Mouse (Mus musculus) layer of hippocampus, adult 2 months (tissue): Measurements from ENCODE around the gene Olfr519. TPM values are rescaled to one million over a fixed set of nuclear protein-coding genes. Genes with fewer than 3 reads are reported as not detected.
A peak's percentile ranks its signal among the peaks of the same experiment; 100 is the strongest.

ENCODE experiments used
- DNase-seq, 2 experiments: peaks; one replicate each; pipeline ENCODE4 v3.0.0; 2022; ENCODE audit warnings: low spot score in 2 of 2
- H3K27ac ChIP-seq: fragments of 200-600 bp; 2 replicates; pipeline ENCODE4 v1.8.1; 2022
- H3K4me3 ChIP-seq: fragments of 200-600 bp; 2 replicates; pipeline ENCODE4 v1.8.1; 2022; ENCODE audit warnings: mild to moderate bottlenecking
- CTCF ChIP-seq: fragments of 200-600 bp; conservative IDR thresholded peaks from 2 replicates; pipeline ENCODE4 v1.8.1; 2022; ENCODE audit warnings: antibody characterized with exemption, mild to moderate bottlenecking, moderate library complexity
- long read RNA-seq, 2 experiments: library from polyadenylated mRNA; stranded (forward); transcript quantifications; one replicate each; pipeline ENCODE4 v2.0.0; 2021; ENCODE audit warnings: borderline mapping rate in 2 of 2
- total RNA-seq, 2 experiments: library from RNA; stranded (reverse); gene quantifications; 2 replicates each; pipeline ENCODE4 v1.2.3; 2021

The Olfr519 gene
- not detected for total RNA-seq
- long read RNA-seq, experiment 1, result 0 reads
- long read RNA-seq, experiment 2, result 0 reads

DNA sequence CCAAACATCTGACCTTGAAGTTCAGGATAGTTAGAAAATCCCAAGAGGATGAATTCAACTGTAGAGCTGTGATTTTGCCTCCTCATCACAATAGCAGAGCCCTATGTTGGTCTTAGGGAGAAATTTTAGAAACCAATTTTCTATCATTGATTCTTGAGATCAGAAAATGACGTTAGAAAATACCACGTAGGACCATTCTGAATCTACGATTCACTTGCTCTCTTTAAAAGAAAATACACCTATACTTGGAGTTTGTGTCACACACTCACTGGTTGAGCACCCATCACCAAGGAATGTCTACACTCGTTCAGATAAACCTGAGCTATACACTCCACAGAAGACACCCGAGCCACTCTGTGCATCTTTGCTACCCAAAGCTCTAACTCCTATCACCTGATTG is at the start of gene Olfr519:
Gene Olfr519, minus strand, starts transcription at position 101 of the 400 bp plus-strand sequence.
- no peak for DNase-seq
- TF ChIP-seq CTCF, result no peak
- Histone ChIP-seq H3K4me3 (no peak within 1 kb of the TSS), H3K27ac (no peak within 1 kb of the TSS)

GRCm38 (mm10) chr7:108944002-108944401 is 49.8 kb upstream of the Olfr519 start:
- peak; percentile 88 for TF ChIP-seq CTCF
- DNase-seq, result peak; percentile 63 to 67
- Histone ChIP-seq H3K27ac (no peak overlapping the region), H3K4me3 (no peak overlapping the region)

DNA sequence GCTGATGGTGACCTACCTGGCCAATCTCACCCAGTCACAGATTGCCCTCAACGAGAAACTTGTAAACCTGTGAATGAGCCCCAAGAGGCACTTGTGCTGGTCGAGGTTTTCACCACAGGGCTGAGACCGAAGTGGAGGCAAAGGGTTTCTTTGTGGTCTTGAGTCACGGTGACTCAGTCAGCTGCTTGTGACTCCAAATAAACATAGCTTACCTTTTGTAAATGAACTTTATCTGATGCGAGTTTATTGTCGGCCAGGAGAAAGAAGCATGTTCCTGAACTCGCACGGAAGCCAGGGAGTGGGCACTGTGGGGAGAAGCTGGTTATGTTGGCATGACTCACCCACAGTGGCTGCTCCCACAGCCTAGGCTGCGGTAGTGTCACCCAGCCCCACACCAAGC is 47.2 kb upstream of the Olfr519 start:
- Histone ChIP-seq H3K27ac (no peak overlapping the region), H3K4me3 (no peak overlapping the region)
- TF ChIP-seq CTCF, result no peak
- DNase-seq, result no peak

DNA sequence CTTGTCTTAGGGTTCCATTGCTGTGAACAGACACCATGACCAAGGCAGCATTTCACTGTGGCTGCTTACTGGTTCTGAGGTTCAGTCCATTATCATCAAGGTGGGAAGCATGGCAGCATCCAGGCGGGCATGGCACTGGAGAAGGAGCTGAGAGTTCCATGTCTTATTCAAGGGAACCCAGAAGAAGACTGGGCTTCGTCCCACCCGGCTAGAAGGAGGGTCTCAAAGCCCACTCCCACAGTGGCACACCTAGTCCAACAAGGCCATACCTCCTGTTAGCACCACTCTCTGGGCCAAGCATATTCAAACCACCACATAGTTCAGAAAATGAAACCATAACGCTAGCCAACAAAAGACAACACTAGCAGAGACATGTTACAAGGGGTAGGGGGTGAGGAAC is 42.4 kb upstream of the Olfr519 start:
- DNase-seq, result no peak
- no peak for TF ChIP-seq CTCF
- Histone ChIP-seq H3K27ac (no peak overlapping the region), H3K4me3 (no peak overlapping the region)

DNA sequence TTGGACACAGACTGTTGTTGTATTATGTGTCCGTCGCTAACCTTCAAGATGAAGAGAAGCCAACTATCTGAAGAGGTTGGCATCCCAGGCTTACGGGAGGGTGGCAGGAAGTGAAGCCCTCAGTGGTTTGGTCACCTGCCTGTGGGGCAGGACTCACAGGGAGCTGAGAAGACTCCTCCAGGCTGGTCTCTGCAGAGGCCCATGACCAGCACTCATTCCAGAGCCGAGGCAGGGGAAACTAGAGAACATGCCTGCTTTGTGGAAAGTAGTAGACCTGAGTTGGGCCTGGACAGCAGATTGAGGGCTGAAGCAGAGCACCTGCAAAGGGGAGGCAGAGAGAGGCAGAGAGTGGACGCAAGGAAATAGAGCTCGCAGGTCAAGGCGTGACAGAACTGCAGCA is 41.2 kb upstream of the Olfr519 start:
- no peak for DNase-seq
- no peak for TF ChIP-seq CTCF
- H3K27ac ChIP-seq, result no peak overlapping the region
- peak overlapping the region; percentile 82 for H3K4me3 ChIP-seq

- H3K4me3 ChIP-seq, result peak overlapping the region; percentile 82
- H3K27ac ChIP-seq, result peak overlapping the region; percentile 88
- no peak for TF ChIP-seq CTCF
- no peak for DNase-seq
Measured at GRCm38 (mm10) chr7:108934836-108935235, 40.6 kb upstream of the Olfr519 start.

DNA sequence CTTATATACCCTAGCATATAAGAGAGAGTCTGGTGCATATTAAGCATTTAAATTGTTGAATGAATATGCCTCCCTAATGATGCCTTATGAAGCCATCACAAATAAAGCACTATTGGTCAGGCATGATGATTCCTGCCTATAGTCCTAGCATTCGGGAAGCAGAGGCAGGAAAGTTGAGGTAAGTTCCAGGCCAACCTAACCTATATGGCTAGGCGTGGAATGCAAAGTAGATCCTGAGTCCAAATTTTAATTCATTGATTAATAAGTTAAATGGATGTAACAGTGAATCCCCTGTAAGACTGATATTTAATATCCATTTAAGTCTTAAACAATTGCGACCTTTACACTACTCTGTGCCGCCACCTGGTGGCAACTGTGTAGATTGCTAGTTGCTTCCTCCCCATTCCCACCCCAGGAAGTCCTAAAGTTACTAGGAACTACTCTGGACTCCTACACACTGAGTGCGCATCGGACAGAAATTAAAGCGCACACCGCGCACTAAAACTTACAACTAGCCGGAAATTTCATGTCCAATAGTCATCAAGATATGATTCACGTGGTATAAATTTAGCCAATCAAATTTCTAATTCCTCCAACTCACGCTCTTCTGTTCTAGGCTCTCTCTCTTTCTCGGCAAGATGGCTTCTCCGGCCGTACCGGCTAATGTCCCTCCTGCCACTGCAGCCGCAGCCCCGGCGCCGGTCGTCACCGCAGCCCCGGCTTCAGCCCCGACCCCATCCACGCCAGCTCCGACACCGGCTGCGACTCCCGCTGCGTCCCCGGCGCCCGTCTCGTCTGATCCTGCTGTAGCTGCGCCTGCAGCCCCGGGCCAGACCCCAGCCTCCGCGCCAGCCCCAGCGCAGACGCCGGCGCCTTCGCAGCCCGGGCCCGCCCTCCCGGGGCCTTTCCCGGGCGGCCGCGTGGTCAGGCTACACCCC is 39.8 kb upstream of the Olfr519 start, which contains the start of gene Eif3f:
Gene Eif3f, plus strand, starts transcription at position 624 of the 938 bp plus-strand sequence.
- Histone ChIP-seq H3K4me3 (peak within 1 kb of the TSS; percentile 82), H3K27ac (peak within 1 kb of the TSS; percentile 88)
- peak; percentile 96 for TF ChIP-seq CTCF
- peak; percentile 95 to 98 for DNase-seq

- H3K27ac ChIP-seq, result no peak within 1 kb of the TSS
Measured at GRCm38 (mm10) chr7:108929726-108930393, 35.6 kb upstream of the Olfr519 start, which contains the start of gene Nlrp10. Nlrp10 (minus strand) TSS chr7:108930178.

DNA sequence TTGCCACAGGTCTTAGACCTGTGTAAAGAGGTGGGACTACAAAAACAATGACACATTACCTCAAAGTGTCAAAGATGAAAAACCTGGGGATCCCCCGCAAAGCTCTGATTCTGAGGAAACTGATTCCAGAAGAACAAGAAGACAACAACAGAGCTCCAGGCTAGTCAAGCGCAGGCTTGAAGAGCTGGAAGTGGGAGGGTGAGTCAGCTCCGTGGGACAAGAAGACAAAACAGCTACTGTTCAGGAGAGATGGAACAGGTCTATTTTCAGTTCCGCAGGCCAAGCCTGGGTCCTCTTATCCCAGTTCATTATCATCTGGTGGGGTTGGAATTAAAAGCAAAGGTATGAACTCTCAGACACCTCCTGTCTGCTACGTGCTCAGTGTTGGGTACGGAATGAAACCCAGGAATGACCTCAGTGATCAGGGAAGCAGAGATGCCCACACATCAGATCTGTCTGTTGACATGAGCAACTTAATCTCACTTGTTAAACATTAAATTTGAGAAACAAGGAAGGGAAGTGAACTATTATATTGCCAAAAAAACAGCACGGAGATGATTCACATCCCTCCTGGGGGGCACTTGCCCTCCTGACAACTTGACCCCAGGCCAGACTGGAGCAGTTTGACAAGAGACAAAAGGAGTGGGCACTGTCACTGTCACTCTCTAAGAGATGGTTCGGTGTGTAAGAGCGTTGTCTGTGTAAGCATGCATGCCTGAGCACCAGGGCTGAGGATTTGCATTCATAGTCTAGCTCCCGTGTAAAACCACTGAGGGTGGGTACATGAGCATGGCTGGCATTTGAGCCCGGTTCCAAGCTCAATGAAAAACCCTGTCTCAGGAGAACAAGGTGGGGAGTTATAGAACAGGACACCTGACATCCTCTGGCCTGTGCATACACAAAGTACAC is 34.3 kb upstream of the Olfr519 start:
- no peak overlapping the region for H3K4me3 ChIP-seq
- DNase-seq, result no peak
- no peak for TF ChIP-seq CTCF

More at GRCm38 (mm10) chr7:108929726-108930393, 35.6 kb upstream of the Olfr519 start, which contains the start of gene Nlrp10:
- DNase-seq, result no peak
- no peak within 1 kb of the TSS for H3K4me3 ChIP-seq
- no peak for TF ChIP-seq CTCF

DNA sequence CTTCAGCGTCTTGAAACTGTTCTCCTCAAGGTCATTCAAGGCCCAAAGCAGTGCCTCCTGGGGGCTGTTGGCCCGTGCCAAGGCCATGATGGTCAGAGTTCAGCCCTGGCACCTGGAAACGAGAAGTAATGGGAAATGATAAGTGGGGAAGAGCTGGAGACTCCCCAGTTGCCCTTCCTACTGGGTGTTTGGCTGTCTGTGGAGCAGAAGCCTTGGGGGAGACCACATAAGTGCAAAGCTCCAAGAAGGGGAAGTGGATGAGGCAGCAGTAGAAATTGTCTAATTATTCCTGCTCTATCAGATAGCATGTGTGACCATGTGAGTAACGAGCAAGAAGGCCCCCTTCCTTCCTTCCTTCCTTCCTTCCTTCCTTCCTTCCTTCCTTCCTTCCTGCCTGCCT is 32.8 kb upstream of the Olfr519 start:
- no peak for DNase-seq
- TF ChIP-seq CTCF, result no peak
- H3K27ac ChIP-seq, result no peak overlapping the region
- H3K4me3 ChIP-seq, result no peak overlapping the region

More for the DNA sequence above, 34.3 kb upstream of the Olfr519 start:
- H3K27ac ChIP-seq, result no peak overlapping the region

DNA sequence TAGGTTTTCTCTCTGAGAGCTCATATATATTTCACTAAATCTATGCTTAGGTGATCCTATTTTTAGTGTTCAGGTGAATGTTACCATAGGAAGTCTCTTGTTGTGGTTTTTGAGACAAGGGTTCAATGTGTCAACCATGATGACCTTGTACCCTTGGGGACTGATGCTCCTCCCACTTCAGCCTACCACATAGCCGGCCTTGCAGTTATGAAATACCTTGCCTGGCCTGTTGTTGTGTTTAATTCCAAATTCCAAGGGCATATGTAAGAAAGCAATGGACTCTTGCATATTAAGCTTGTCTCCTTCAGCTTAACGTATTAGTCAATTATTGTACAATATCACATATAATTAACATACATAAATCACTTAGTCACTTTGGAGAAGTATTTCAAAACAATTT is 9.7 kb upstream of the Olfr519 start:
- Histone ChIP-seq H3K27ac (no peak overlapping the region), H3K4me3 (no peak overlapping the region)
- TF ChIP-seq CTCF, result no peak
- no peak for DNase-seq

- Histone ChIP-seq H3K27ac (no peak within 1 kb of the TSS), H3K4me3 (no peak within 1 kb of the TSS)
- no peak for DNase-seq
- TF ChIP-seq CTCF, result no peak
Measured at GRCm38 (mm10) chr7:108884906-108885305, 9.3 kb downstream of the Olfr519 start, which contains the start of gene Olfr518. Olfr518 (minus strand) TSS chr7:108885006.

GRCm38 (mm10) chr7:108872279-108872678 is 21.9 kb downstream of the Olfr519 start, which contains the start of gene Olfr517:
Olfr517 (minus strand) TSS chr7:108872379.
- Histone ChIP-seq H3K4me3 (no peak within 1 kb of the TSS), H3K27ac (no peak within 1 kb of the TSS)
- no peak for DNase-seq
- TF ChIP-seq CTCF, result no peak
